Comparison of ENCODE assay signal across 12 mouse cellular contexts in the genomic region with DNA sequence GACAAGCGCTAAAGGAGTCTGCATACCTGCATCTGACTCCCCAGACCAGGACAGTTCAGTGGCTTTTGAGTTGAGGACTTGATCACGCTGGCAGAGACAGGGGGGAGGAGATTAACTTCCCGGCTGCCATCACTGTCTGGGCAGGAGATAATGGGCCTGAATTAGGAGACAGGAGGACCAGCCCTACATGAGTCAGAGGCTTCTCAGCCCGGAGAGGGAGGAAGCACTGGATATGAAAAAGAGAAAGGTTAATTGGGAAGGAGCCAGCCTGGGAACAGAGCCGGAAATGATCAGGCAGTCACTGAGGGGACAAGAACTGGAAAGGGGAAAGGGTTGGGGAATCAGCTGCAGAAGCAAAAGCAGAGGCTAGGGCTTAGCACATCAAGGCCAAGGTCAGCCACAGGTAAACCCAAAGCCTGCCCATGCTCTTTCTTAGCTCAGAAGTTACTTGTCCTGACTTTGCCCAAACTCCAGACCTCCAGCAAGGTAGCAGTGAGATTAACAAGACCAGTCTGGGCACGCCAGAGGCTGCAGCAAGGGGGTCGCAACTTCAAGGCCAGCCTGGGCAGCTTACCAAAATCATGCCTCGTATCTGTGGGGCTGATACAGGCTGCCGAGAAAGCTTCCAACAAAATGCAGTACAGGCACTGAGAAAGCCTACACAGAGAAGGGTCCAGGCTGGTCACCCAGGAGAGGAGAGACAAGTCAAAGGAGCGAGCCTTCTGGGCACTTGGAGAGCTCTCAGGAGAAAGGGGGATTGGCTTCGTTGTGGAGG. TPM values are rescaled to one million over a fixed set of nuclear protein-coding genes. Genes with fewer than 3 reads are reported as not detected.
A peak's percentile ranks its signal among the peaks of the same experiment; 100 is the strongest.
DNase-seq lines count a peak whose midpoint lies in the region; ATAC-seq and TF ChIP-seq lines count a peak whose summit lies in the region.
"Had no signal": no experiment of that assay in that cellular context is flagged by ENCODE, and none has a peak within 500 bp of the region (broad histone marks: within the 10 kb centered on the region; RNA-seq: fewer than 3 reads in every experiment).

No protein-coding gene starts in this region.

- no peak overlapping the region for H3K4me2 ChIP-seq in liver, embryonic 14.5 days (ENCODE audit: low read depth)

- 50% methylated on average over 11 of the region's 11 CpGs for WGBS in liver, embryonic 14.5 days (ENCODE audit: insufficient replicate concordance)

- no peaks in the 10 kb centered on the region for H3K9me3 ChIP-seq in liver, embryonic 14.5 days (ENCODE audit: control insufficient read depth, low read length)

- H3K9ac ChIP-seq in liver, embryonic 14.5 days (replicated peaks), result no peak overlapping the region

- H3K4me3 ChIP-seq in left cerebral cortex, adult 2 months, result peak overlapping the region; percentile 9
- no peak overlapping the region for H3K4me3 ChIP-seq in liver, embryonic 14.5 days (ENCODE audit: insufficient read depth in 1 of 2, low read depth in 2 of 2, low read length in 2 of 2)
- H3K4me3 ChIP-seq: erythroblast, embryonic 14.5 days had no signal

- no peak for TF ChIP-seq CTCF in left cerebral cortex, adult 2 months (IDR thresholded peaks at IDR 0.05)
- TF ChIP-seq CTCF in liver, embryonic 14.5 days (IDR thresholded peaks at IDR 0.05; ENCODE audit: low read depth), result no peak

- peak; percentile 67 for DNase-seq in adrenal gland, adult 2 months
- DNase-seq in adrenal gland, adult 18-20 months (ENCODE audit: low spot score in 2 of 2), result no peak
- DNase-seq in left cerebral cortex, adult 2 months (ENCODE audit: extremely low spot score in 1 of 2, low spot score in 2 of 2), result no peak
- no peak for DNase-seq in left cerebral cortex, postnatal 36 days (ENCODE audit: low spot score in 2 of 2)
- DNase-seq in adipocyte (ENCODE audit: low spot score), result peak; percentile 50
- DNase-seq in liver, embryonic 14.5 days (ENCODE audit: low read depth in 3 of 3, low spot score in 3 of 3), result no peak
- no peak for DNase-seq in neural tube, embryonic 10.5 days (ENCODE audit: extremely low spot score, low spot score)
- DNase-seq in layer of hippocampus, adult 9-10 months (ENCODE audit: low spot score), result no peak
- DNase-seq: cerebellum, adult 9-11 months; gastrocnemius, postnatal 14 days had no signal

- no peaks in the 10 kb centered on the region for H3K36me3 ChIP-seq in liver, embryonic 14.5 days (replicated peaks; ENCODE audit: control insufficient read depth, insufficient read depth, low read depth)

- no peak for TF ChIP-seq EP300 in liver, embryonic 14.5 days (IDR thresholded peaks at IDR 0.05; ENCODE audit: low read depth)

- H3K27ac ChIP-seq in left cerebral cortex, adult 2 months, result peak overlapping the region; percentile 83
- H3K27ac ChIP-seq in liver, embryonic 14.5 days, result no peak overlapping the region

- 0 out of 2 replicates have a peak, but pooled peaks have one; percentile 10 for ATAC-seq in liver, embryonic 14.5 days (ENCODE audit: insufficient read depth)
- ATAC-seq: midbrain, embryonic 16.5 days had no signal

- peaks cover 44 to 53% of the 10 kb centered on the region in 2 experiments for H3K4me1 ChIP-seq in liver, embryonic 14.5 days (replicated peaks; ENCODE audit: control insufficient read depth in 2 of 2, insufficient read depth in 2 of 2, low read length in 1 of 2)

- intact Hi-C loops in left cerebral cortex, adult 2 months (cut with DNase I), result loop anchor here (2.0 to 5.0 kb wide), 3 partner anchors 29 to 80 kb away; a partner anchor contains a TSS
- intact Hi-C loops in left cerebral cortex, postnatal 36 days (cut with DNase I), result loop anchor here (5.0 kb wide), 1 partner anchor 60 kb away; a partner anchor contains a TSS

- H3K27me3 ChIP-seq in liver, embryonic 14.5 days (ENCODE audit: control insufficient read depth, insufficient read depth, low read length), result no peaks in the 10 kb centered on the region

RNA-seq across cellular contexts. Expression of a gene that starts 53.1 kb away (rescaled TPM):
- 10 to 100 TPM in 1 of 2 experiments, 1 to 10 TPM in 1; 6.1 to 12.9 TPM for total RNA-seq in adrenal gland, adult 2 months (2021)
- 4.8 and 5.1 TPM in 2 replicates for polyA plus RNA-seq in adrenal gland, adult 2 months (2012; rRNA removed)
- total RNA-seq in adrenal gland, adult 18-20 months (2021), result 10 to 100 TPM in 1 of 2 experiments, 1 to 10 TPM in 1; 8.2 to 10.9 TPM
- 100 to 1,000 TPM; 186 to 188 TPM for total RNA-seq in left cerebral cortex, adult 2 months (2021)
- 100 to 1,000 TPM; 179 to 210 TPM for total RNA-seq in left cerebral cortex, postnatal 36 days (2021)
- 0.95 and 0.98 TPM in 2 replicates for polyA plus RNA-seq in liver, embryonic 14.5 days (2012; rRNA removed)
- 0.56 and 0.71 TPM in 2 replicates for polyA plus RNA-seq in liver, embryonic 14.5 days (2014; fragmentation: Nextera tagmentation; extraction: Ambion mirVana)

Comparison
In these comparisons a context has a peak if more than half of its experiments do, and no peak if none do; other contexts are left out.
1. DNase-seq: peak in adrenal gland, adult 2 months (single experiment) and adipocyte (single experiment); none in adrenal gland, adult 18-20 months (0 of 2), left cerebral cortex, adult 2 months (0 of 2), left cerebral cortex, postnatal 36 days (0 of 2), liver, embryonic 14.5 days (0 of 3), neural tube, embryonic 10.5 days (single experiment) and layer of hippocampus, adult 9-10 months (single experiment).
2. RNA of a gene that starts 53.1 kb away (total RNA-seq): 179 to 210 TPM in left cerebral cortex, postnatal 36 days and 186 to 188 TPM in left cerebral cortex, adult 2 months; 6.1 to 12.9 TPM in adrenal gland, adult 2 months and 8.2 to 10.9 TPM in adrenal gland, adult 18-20 months; every median in the first group is over 10 times any median in the second.